ENCODE assay signal across 8 mouse cellular contexts in genomic region chr7:98177566-98177928, GRCm38 (mm10). TPM values are rescaled to one million over a fixed set of nuclear protein-coding genes. Genes with fewer than 3 reads are reported as not detected.
DNase-seq lines count a peak whose midpoint lies in the region; ATAC-seq and TF ChIP-seq lines count a peak whose summit lies in the region.

No protein-coding gene starts in this region.

- peaks cover 5% of the 10 kb centered on the region; the same call in 1 of the 2 replicates for H3K4me1 ChIP-seq in heart, adult 2 months (ENCODE audit: control insufficient read depth, insufficient read depth, low read length)
- H3K4me1 ChIP-seq in thymus, adult 2 months (replicated peaks; ENCODE audit: control insufficient read depth, insufficient read depth, low read length) = peaks cover 40% of the 10 kb centered on the region
- H3K4me1 ChIP-seq in liver, embryonic 12.5 days = peaks cover 74% of the 10 kb centered on the region
- H3K4me1 ChIP-seq in stomach, postnatal 0 days (replicated peaks; ENCODE audit: control insufficient read depth, insufficient read depth) = 0 out of 2 replicates have a peak, but pooled peaks cover 2% of the 10 kb centered on the region

- H3K9ac ChIP-seq in heart, adult 2 months (ENCODE audit: low read depth, low read length) = peak overlapping the region; percentile 71
- H3K9ac ChIP-seq in liver, embryonic 12.5 days = peak overlapping the region; percentile 87
- H3K9ac ChIP-seq in stomach, postnatal 0 days (ENCODE audit: low read length) = peak overlapping the region; percentile 71

- H3K4me3 ChIP-seq in heart, adult 2 months = peak overlapping the region; percentile 85
- H3K4me3 ChIP-seq in thymus, adult 2 months (ENCODE audit: control insufficient read depth, insufficient read depth, low read length) = peak overlapping the region; percentile 92
- H3K4me3 ChIP-seq in liver, embryonic 12.5 days = peak overlapping the region; percentile 85
- H3K4me3 ChIP-seq in stomach, postnatal 0 days (ENCODE audit: low read depth, low read length) = peak overlapping the region; percentile 77

- TF ChIP-seq EP300 in heart, adult 2 months (IDR thresholded peaks at IDR 0.05; ENCODE audit: insufficient read depth, low read depth, low read length) = no peak
- no peak for TF ChIP-seq EP300 in stomach, postnatal 0 days (optimal IDR thresholded peaks at IDR 0.05)

- H3K9me3 ChIP-seq in liver, embryonic 12.5 days (replicated peaks) = no peaks in the 10 kb centered on the region
- no peaks in the 10 kb centered on the region for H3K9me3 ChIP-seq in stomach, postnatal 0 days (ENCODE audit: control insufficient read depth, low read length)

- no peak for DNase-seq in heart, adult 2 months
- DNase-seq in heart, postnatal 10 days = no peak
- DNase-seq in thymus, adult 2 months = no peak
- DNase-seq in thymus, postnatal 0 days (ENCODE audit: low spot score) = no peak
- DNase-seq in stomach, postnatal 0 days (ENCODE audit: low spot score) = no peak
- DNase-seq in left cerebral cortex, adult 9 months (ENCODE audit: low spot score in 2 of 2) = no peak

- peak overlapping the region; percentile 62 for H3K27ac ChIP-seq in heart, adult 2 months
- H3K27ac ChIP-seq in thymus, adult 2 months (ENCODE audit: control insufficient read depth, insufficient read depth, low read length) = no peak overlapping the region
- peak overlapping the region; percentile 98 for H3K27ac ChIP-seq in liver, embryonic 12.5 days
- no peak overlapping the region for H3K27ac ChIP-seq in stomach, postnatal 0 days (replicated peaks)

- no peak for TF ChIP-seq CTCF in heart, adult 2 months (IDR thresholded peaks at IDR 0.05)
- no peak for TF ChIP-seq CTCF in thymus, adult 2 months (IDR thresholded peaks at IDR 0.05; ENCODE audit: borderline replicate concordance, control insufficient read depth, extremely low read depth, insufficient read depth, low read length, poor library complexity)
- no peak for TF ChIP-seq CTCF in stomach, postnatal 0 days (IDR thresholded peaks at IDR 0.05; ENCODE audit: low read depth)

- H3K79me2 ChIP-seq in heart, adult 2 months (replicated peaks; ENCODE audit: control insufficient read depth, insufficient read depth, low read length) = no peaks in the 10 kb centered on the region

- H3K36me3 ChIP-seq in heart, adult 2 months (ENCODE audit: control insufficient read depth, insufficient read depth, low read length) = no peaks in the 10 kb centered on the region
- H3K36me3 ChIP-seq in thymus, adult 2 months (ENCODE audit: control insufficient read depth, insufficient read depth, low read length) = no peaks in the 10 kb centered on the region
- peaks cover 8% of the 10 kb centered on the region for H3K36me3 ChIP-seq in liver, embryonic 12.5 days
- no peaks in the 10 kb centered on the region for H3K36me3 ChIP-seq in stomach, postnatal 0 days (ENCODE audit: control insufficient read depth, insufficient read depth, low read length)

- intact Hi-C loops in heart, adult 2 months (cut with DNase I) = no loop called here
- intact Hi-C loops in heart, postnatal 10 days (cut with DNase I) = no loop called here

- ATAC-seq in liver, embryonic 12.5 days = no peak
- no peak for ATAC-seq in stomach, postnatal 0 days (ENCODE audit: low FRiP score, low TSS enrichment)
- ATAC-seq in inflammation-experienced regulatory T-cells, adult 6 months = no peak

- no peaks in the 10 kb centered on the region for H3K27me3 ChIP-seq in heart, adult 2 months (ENCODE audit: control insufficient read depth, insufficient read depth, low read length)
- H3K27me3 ChIP-seq in thymus, adult 2 months (ENCODE audit: control insufficient read depth, insufficient read depth, low read length) = no peaks in the 10 kb centered on the region
- no peaks in the 10 kb centered on the region for H3K27me3 ChIP-seq in liver, embryonic 12.5 days (replicated peaks)
- no peaks in the 10 kb centered on the region for H3K27me3 ChIP-seq in stomach, postnatal 0 days (ENCODE audit: control insufficient read depth, insufficient read depth, low read length)

- no peak for TF ChIP-seq POLR2A in heart, adult 2 months (IDR thresholded peaks at IDR 0.05; ENCODE audit: insufficient read depth, low read depth, low read length)
- no peak for TF ChIP-seq POLR2A in thymus, adult 2 months (IDR thresholded peaks at IDR 0.05; ENCODE audit: control insufficient read depth, extremely low read depth, insufficient read depth, low read length, poor library complexity)

- H3K4me2 ChIP-seq in liver, embryonic 12.5 days = peak overlapping the region; percentile 89
- H3K4me2 ChIP-seq in stomach, postnatal 0 days (replicated peaks; ENCODE audit: low read depth) = peak overlapping the region; percentile 84

- WGBS in heart, adult 2 months = 12% methylated on average over 9 of the region's 9 CpGs
- WGBS in thymus, adult 2 months = 2% methylated on average over 9 of the region's 9 CpGs
- WGBS in liver, embryonic 12.5 days (ENCODE audit: insufficient replicate concordance) = 3% methylated on average over 9 of the region's 9 CpGs
- WGBS in stomach, postnatal 0 days = 5% methylated on average over 9 of the region's 9 CpGs

RNA-seq across cellular contexts. Expression of gene Capn5, which starts 0.5 kb away (rescaled TPM):
- 1 to 10 TPM; 1.8 to 2.4 TPM for total RNA-seq in heart, adult 2 months (2021)
- 3.7 and 4.6 TPM in 2 replicates for polyA plus RNA-seq in heart, adult 2 months (2012; rRNA removed)
- total RNA-seq in heart, postnatal 10 days (2021) = 1 to 10 TPM; 1.9 to 3.0 TPM
- 21.4 and 25.3 TPM in 2 replicates for polyA plus RNA-seq in thymus, adult 2 months (2012; rRNA removed)
- polyA plus RNA-seq in thymus, postnatal 0 days (2015; fragmentation: Nextera tagmentation; extraction: Ambion mirVana) = 8.4 and 11.1 TPM in 2 replicates
- 20.0 and 23.5 TPM in 2 replicates for polyA plus RNA-seq in liver, embryonic 12.5 days (2016; fragmentation: Nextera tagmentation; extraction: Ambion mirVana)
- 13.2 and 16.6 TPM in 2 replicates for polyA plus RNA-seq in stomach, postnatal 0 days (2015; fragmentation: Nextera tagmentation; extraction: Ambion mirVana)
- 1 to 10 TPM in 2 of 3 experiments, under 1 TPM in 1; 0.77 to 3.2 (median 2.4) TPM for polyA plus RNA-seq in inflammation-experienced regulatory T-cells, adult 6 months (2017; shearing (Covaris generic))

RNA-seq across cellular contexts. Expression of gene B3gnt6, which starts 21.7 kb away (rescaled TPM):
- total RNA-seq in heart, adult 2 months (2021) = not detected
- 0.06 TPM in 1 of 2 replicates, not detected in the other for polyA plus RNA-seq in heart, adult 2 months (2012; rRNA removed)
- total RNA-seq in heart, postnatal 10 days (2021) = not detected
- polyA plus RNA-seq in thymus, adult 2 months (2012; rRNA removed) = 0.34 and 0.40 TPM in 2 replicates
- 0.22 and 0.24 TPM in 2 replicates for polyA plus RNA-seq in thymus, postnatal 0 days (2015; fragmentation: Nextera tagmentation; extraction: Ambion mirVana)
- polyA plus RNA-seq in liver, embryonic 12.5 days (2016; fragmentation: Nextera tagmentation; extraction: Ambion mirVana) = not detected in 2 replicates
- 0.23 and 0.25 TPM in 2 replicates for polyA plus RNA-seq in stomach, postnatal 0 days (2015; fragmentation: Nextera tagmentation; extraction: Ambion mirVana)
- polyA plus RNA-seq in inflammation-experienced regulatory T-cells, adult 6 months (2017; shearing (Covaris generic)) = under 1 TPM in 1 of 3 experiments, not detected in 2; 0.13 TPM

RNA-seq across cellular contexts. Expression of gene Omp, which starts 32.2 kb away (rescaled TPM):
- under 1 TPM in 1 of 2 experiments, not detected in 1; 0.14 TPM for total RNA-seq in heart, adult 2 months (2021)
- 0.06 TPM in 1 of 2 replicates, not detected in the other for polyA plus RNA-seq in heart, adult 2 months (2012; rRNA removed)
- under 1 TPM; 0.12 to 0.14 TPM for total RNA-seq in heart, postnatal 10 days (2021)
- polyA plus RNA-seq in thymus, adult 2 months (2012; rRNA removed) = 1.8 TPM in 2 replicates
- polyA plus RNA-seq in thymus, postnatal 0 days (2015; fragmentation: Nextera tagmentation; extraction: Ambion mirVana) = 0.55 and 0.70 TPM in 2 replicates
- 0.89 TPM in 2 replicates for polyA plus RNA-seq in liver, embryonic 12.5 days (2016; fragmentation: Nextera tagmentation; extraction: Ambion mirVana)
- 0.57 and 0.65 TPM in 2 replicates for polyA plus RNA-seq in stomach, postnatal 0 days (2015; fragmentation: Nextera tagmentation; extraction: Ambion mirVana)
- polyA plus RNA-seq in inflammation-experienced regulatory T-cells, adult 6 months (2017; shearing (Covaris generic)) = not detected

RNA-seq across cellular contexts. Expression of gene Myo7a, which starts 58.2 kb away (rescaled TPM):
- 1 to 10 TPM; 4.5 to 5.9 TPM for total RNA-seq in heart, adult 2 months (2021)
- 7.1 and 10.8 TPM in 2 replicates for polyA plus RNA-seq in heart, adult 2 months (2012; rRNA removed)
- total RNA-seq in heart, postnatal 10 days (2021) = 1 to 10 TPM; 4.2 to 4.6 TPM
- polyA plus RNA-seq in thymus, adult 2 months (2012; rRNA removed) = 8.0 and 10.1 TPM in 2 replicates
- 2.6 and 2.8 TPM in 2 replicates for polyA plus RNA-seq in thymus, postnatal 0 days (2015; fragmentation: Nextera tagmentation; extraction: Ambion mirVana)
- 14.4 TPM in 2 replicates for polyA plus RNA-seq in liver, embryonic 12.5 days (2016; fragmentation: Nextera tagmentation; extraction: Ambion mirVana)
- polyA plus RNA-seq in stomach, postnatal 0 days (2015; fragmentation: Nextera tagmentation; extraction: Ambion mirVana) = 2.1 and 2.4 TPM in 2 replicates
- polyA plus RNA-seq in inflammation-experienced regulatory T-cells, adult 6 months (2017; shearing (Covaris generic)) = 1 to 10 TPM; 1.4 to 2.1 (median 1.7) TPM

Comparison
In these comparisons a context has a peak if more than half of its experiments do, and no peak if none do; other contexts are left out.
1. H3K27ac ChIP-seq: peak in heart, adult 2 months (single experiment) and liver, embryonic 12.5 days (single experiment); none in thymus, adult 2 months (single experiment) and stomach, postnatal 0 days (single experiment).
2. Peak in every context shown above with its lines, with median percentiles within 50 percentile points of each other: H3K4me3 ChIP-seq and H3K9ac ChIP-seq.